Mouse (Mus musculus) E14TG2a.4 (cell line): ENCODE measurements around the gene Gm49425.

Experiments used
- H3K27me3 ChIP-seq: 2 replicates; pipeline ENCODE4 v1.6.1; 2014; ENCODE audit warnings: low read length, control low read depth; ENCODE audit not compliant: insufficient read depth
- H3K36me3 ChIP-seq: 2 replicates; pipeline ENCODE4 v1.6.1; 2014; ENCODE audit warnings: low read length, control low read depth; ENCODE audit not compliant: insufficient read depth
- H3K4me1 ChIP-seq: replicated peaks from 2 replicates; pipeline ENCODE4 v1.6.1; 2014; ENCODE audit warnings: low read depth, low read length, control low read depth
- H3K4me3 ChIP-seq: replicated peaks from 2 replicates; pipeline ENCODE4 v1.5.1; 2014; ENCODE audit warnings: mild to moderate bottlenecking, low read length
- H3K9me3 ChIP-seq: 2 replicates; pipeline ENCODE4 v1.6.1; 2014; ENCODE audit warnings: low read length, control low read depth
- CTCF ChIP-seq: conservative IDR thresholded peaks from 2 replicates; pipeline ENCODE4 v1.5.1; 2014; ENCODE audit warnings: low read length
- NANOG ChIP-seq: IDR thresholded peaks from 2 replicates; pipeline ENCODE4 v1.6.1; 2014; ENCODE audit warnings: borderline replicate concordance, low read length, mixed read lengths
- POU5F1 ChIP-seq: IDR thresholded peaks from 2 replicates; pipeline ENCODE4 v1.6.1; 2014; ENCODE audit warnings: low read length, borderline replicate concordance

Gm49425 gene

GRCm38 (mm10) chr15:101537864-101538579 is 21.0 kb upstream of the Gm49425 start:
- H3K4me1 ChIP-seq, result peaks cover 15% of the 10 kb centered on the region
- H3K36me3 ChIP-seq, result no peaks in the 10 kb centered on the region
- H3K27me3 ChIP-seq, result peaks cover 18% of the 10 kb centered on the region
- peaks cover 15% of the 10 kb centered on the region for H3K9me3 ChIP-seq
- TF ChIP-seq NANOG, result no peak
- TF ChIP-seq POU5F1, result no peak
- TF ChIP-seq CTCF, result no peak
- no peak overlapping the region for H3K4me3 ChIP-seq

- Histone ChIP-seq H3K27me3 (peaks cover 18% of the 10 kb centered on the region), H3K9me3 (peaks cover 15% of the 10 kb centered on the region), H3K4me3 (no peak overlapping the region), H3K4me1 (peaks cover 1% of the 10 kb centered on the region; the same call in 1 of the 2 replicates), H3K36me3 (no peaks in the 10 kb centered on the region)
- TF ChIP-seq NANOG (no peak), CTCF (no peak), POU5F1 (no peak)
Observed at GRCm38 (mm10) chr15:101536054-101536850, 19.2 kb upstream of the Gm49425 start.

- H3K27me3 ChIP-seq, result peaks cover 23% of the 10 kb centered on the region
- H3K4me3 ChIP-seq, result no peak within 1 kb of the TSS
- TF ChIP-seq NANOG (no peak), POU5F1 (no peak), CTCF (no peak)
- peaks cover 7% of the 10 kb centered on the region for H3K9me3 ChIP-seq
- no peaks in the 10 kb centered on the region for H3K4me1 ChIP-seq
- no peaks in the 10 kb centered on the region for H3K36me3 ChIP-seq
Observed at GRCm38 (mm10) chr15:101532720-101533119, 15.7 kb upstream of the Gm49425 start, which contains the start of gene Krt84. TSS of gene Krt84 (minus strand) at chr15:101532820.

GRCm38 (mm10) chr15:101522556-101523232 is 5.6 kb upstream of the Gm49425 start:
- TF ChIP-seq POU5F1 (no peak), NANOG (no peak), CTCF (no peak)
- Histone ChIP-seq H3K4me1 (no peaks in the 10 kb centered on the region), H3K27me3 (peaks cover 19% of the 10 kb centered on the region), H3K4me3 (no peak overlapping the region), H3K9me3 (peaks cover 10% of the 10 kb centered on the region; the same call in 1 of the 2 replicates), H3K36me3 (no peaks in the 10 kb centered on the region)

- TF ChIP-seq CTCF (peak; percentile 57), POU5F1 (no peak)
- H3K27me3 ChIP-seq, result peaks cover 11% of the 10 kb centered on the region
- no peaks in the 10 kb centered on the region for H3K36me3 ChIP-seq
- no peaks in the 10 kb centered on the region for H3K4me1 ChIP-seq
- peaks cover 10% of the 10 kb centered on the region; the same call in 1 of the 2 replicates for H3K9me3 ChIP-seq
- H3K4me3 ChIP-seq, result no peak overlapping the region
Observed at GRCm38 (mm10) chr15:101519792-101520191, 2.7 kb upstream of the Gm49425 start.

GRCm38 (mm10) chr15:101508247-101508646 is 8.8 kb downstream of the Gm49425 start:
- no peak for TF ChIP-seq CTCF
- TF ChIP-seq POU5F1, result no peak
- TF ChIP-seq NANOG, result no peak
- H3K9me3 ChIP-seq, result no peaks in the 10 kb centered on the region
- H3K4me1 ChIP-seq, result no peaks in the 10 kb centered on the region
- no peaks in the 10 kb centered on the region for H3K36me3 ChIP-seq
- no peak overlapping the region for H3K4me3 ChIP-seq
- peaks cover 7% of the 10 kb centered on the region for H3K27me3 ChIP-seq

GRCm38 (mm10) chr15:101506896-101507758 is 9.9 kb downstream of the Gm49425 start:
- H3K4me1 ChIP-seq, result no peaks in the 10 kb centered on the region
- H3K4me3 ChIP-seq, result no peak overlapping the region
- H3K27me3 ChIP-seq, result peaks cover 10% of the 10 kb centered on the region
- H3K36me3 ChIP-seq, result no peaks in the 10 kb centered on the region
- TF ChIP-seq CTCF (no peak), NANOG (no peak), POU5F1 (no peak)
- H3K9me3 ChIP-seq, result no peaks in the 10 kb centered on the region

- Histone ChIP-seq H3K27me3 (peaks cover 18% of the 10 kb centered on the region), H3K9me3 (no peaks in the 10 kb centered on the region), H3K4me1 (peaks cover 17% of the 10 kb centered on the region), H3K36me3 (no peaks in the 10 kb centered on the region), H3K4me3 (no peak overlapping the region)
- TF ChIP-seq POU5F1 (no peak), NANOG (no peak), CTCF (peak; percentile 40)
Observed at GRCm38 (mm10) chr15:101497181-101497580, 19.9 kb downstream of the Gm49425 start.
